Mouse (Mus musculus): ENCODE data around the gene Hmgcl.
"Not testable (repeated sequence)": the region's sequence is repeated elsewhere in the genome, so short reads cannot be mapped to it uniquely, and the experiment has no call there.

Hmgcl gene

GRCm38 (mm10) chr4:135961709-135962108 is 15.5 kb downstream of the Hmgcl start:
- DNase-seq (ENCODE audit: low spot score in 2 of 2): no peak

- DNase-seq (ENCODE audit: low spot score in 2 of 2): no peak
These were observed 15.9 kb downstream of the Hmgcl start for GRCm38 (mm10) chr4:135962198-135962597.

GRCm38 (mm10) chr4:135962946-135963345 is 16.7 kb downstream of the Hmgcl start:
- DNase-seq (ENCODE audit: low spot score in 2 of 2): no peak

GRCm38 (mm10) chr4:135963457-135964193 is 17.4 kb downstream of the Hmgcl start, which contains the start of gene Gale:
Gene Gale, plus strand, starts transcription at chr4:135963727.
- DNase-seq (ENCODE audit: low spot score in 2 of 2): peak; percentile 90 to 95

- DNase-seq (ENCODE audit: low spot score in 2 of 2): peak in 1 of 2 experiments; percentile 55
These were observed 18.2 kb downstream of the Hmgcl start for GRCm38 (mm10) chr4:135964426-135964825.

GRCm38 (mm10) chr4:135965113-135965512 is 18.9 kb downstream of the Hmgcl start:
- no peak for DNase-seq (ENCODE audit: low spot score in 2 of 2)

GRCm38 (mm10) chr4:135966283-135966682 is 20.0 kb downstream of the Hmgcl start:
- no peak for DNase-seq (ENCODE audit: low spot score in 2 of 2)

GRCm38 (mm10) chr4:135967086-135967760 is 21.0 kb downstream of the Hmgcl start:
- DNase-seq (ENCODE audit: low spot score in 2 of 2): no peak

- no peak for DNase-seq (ENCODE audit: low spot score in 2 of 2)
These were observed 22.1 kb downstream of the Hmgcl start for GRCm38 (mm10) chr4:135968271-135968869.

- no peak for DNase-seq (ENCODE audit: low spot score in 2 of 2)
These were observed 23.0 kb downstream of the Hmgcl start for GRCm38 (mm10) chr4:135969070-135969750.

- no peak for DNase-seq (ENCODE audit: low spot score in 2 of 2)
These were observed 24.3 kb downstream of the Hmgcl start for GRCm38 (mm10) chr4:135970585-135970984.

- DNase-seq (ENCODE audit: low spot score in 2 of 2): no peak
These were observed 25.7 kb downstream of the Hmgcl start for GRCm38 (mm10) chr4:135971805-135972555.

GRCm38 (mm10) chr4:135972556-135972906 is 26.3 kb downstream of the Hmgcl start, which contains the start of gene Lypla2:
Gene Lypla2, minus strand, starts transcription at chr4:135972626.
- DNase-seq (ENCODE audit: low spot score in 2 of 2): peak; percentile 86 to 91

GRCm38 (mm10) chr4:135972911-135973811 is 26.9 kb downstream of the Hmgcl start:
- no peak for DNase-seq (ENCODE audit: low spot score in 2 of 2)

GRCm38 (mm10) chr4:135976146-135976545 is 29.9 kb downstream of the Hmgcl start:
- no peak for DNase-seq (ENCODE audit: low spot score in 2 of 2)

- DNase-seq (ENCODE audit: low spot score in 2 of 2): not testable (repeated sequence)
These were observed 34.0 kb downstream of the Hmgcl start for GRCm38 (mm10) chr4:135980223-135980622.

- no peak for DNase-seq (ENCODE audit: low spot score in 2 of 2)
These were observed 35.3 kb downstream of the Hmgcl start for GRCm38 (mm10) chr4:135981524-135982063.

- no peak for DNase-seq (ENCODE audit: low spot score in 2 of 2)
These were observed 38.3 kb downstream of the Hmgcl start for GRCm38 (mm10) chr4:135984556-135984955.

- DNase-seq (ENCODE audit: low spot score in 2 of 2): no peak
These were observed 38.9 kb downstream of the Hmgcl start for GRCm38 (mm10) chr4:135985193-135985592.

GRCm38 (mm10) chr4:135985769-135986168 is 39.5 kb downstream of the Hmgcl start:
- no peak for DNase-seq (ENCODE audit: low spot score in 2 of 2)

Measured in urinary bladder, postnatal 4 days (tissue).